Mouse (Mus musculus) CH12.LX (cell line): ENCODE results near the gene Dab2.

Experiments used
- POLR2A ChIP-seq: IDR thresholded peaks from 2 replicates; pipeline ENCODE4 v1.6.1; 2011; ENCODE audit warnings: low read depth, mild to moderate bottlenecking, improper control_type of control experiment, low read length
- RAD21 ChIP-seq: IDR thresholded peaks from 2 replicates; pipeline ENCODE4 v1.6.1; 2011; ENCODE audit warnings: low read depth, mild to moderate bottlenecking, low read length, improper control_type of control experiment, moderate library complexity

DNA sequence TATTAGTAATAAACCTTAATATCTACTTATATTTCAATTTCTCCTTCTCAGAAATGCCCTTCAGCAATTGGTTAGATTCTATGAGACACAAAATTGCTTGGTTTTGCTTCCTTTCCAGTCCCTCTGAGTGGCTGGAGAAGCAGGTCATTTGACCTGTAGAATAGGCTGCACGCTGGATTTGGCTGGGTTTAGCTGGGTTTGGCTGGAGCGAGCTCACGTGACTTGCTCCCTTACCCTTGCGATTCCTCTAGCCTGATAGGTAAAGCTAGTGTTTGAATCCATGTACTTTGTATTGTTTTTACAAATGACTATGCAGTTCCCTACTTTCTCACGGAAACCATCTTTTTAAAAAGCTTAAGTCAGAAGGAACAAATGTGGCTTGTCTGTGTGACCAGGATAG, 76.4 kb downstream of the Dab2 start:
- no peak for TF ChIP-seq POLR2A
- no peak for TF ChIP-seq RAD21
